Mouse (Mus musculus): ENCODE data around the gene Ldlrap1.

- TF ChIP-seq CTCF (IDR thresholded peaks at IDR 0.05; ENCODE audit: control insufficient read depth, insufficient read depth, low read length) (no peak), POLR2A (IDR thresholded peaks at IDR 0.05; ENCODE audit: borderline replicate concordance, control insufficient read depth, low read depth, low read length) (no peak)
These were observed 17.6 kb downstream of the Ldlrap1 start for GRCm38 (mm10) chr4:134750263-134750662.
